Mouse (Mus musculus) small intestine, adult 2 months (tissue): ENCODE data around the gene Magix.

ENCODE experiments used
- CTCF ChIP-seq: fragments of 200-500 bp; IDR thresholded peaks from 2 replicates; pipeline ENCODE4 v1.5.1; 2012; ENCODE audit warnings: low read depth, mild to moderate bottlenecking, control low read depth, inconsistent platforms, low read length, moderate library complexity, mixed read lengths; ENCODE audit not compliant: insufficient replicate concordance, insufficient read length; ENCODE audit errors: extremely low read depth
- POLR2A ChIP-seq: fragments of 200-500 bp; IDR thresholded peaks from 2 replicates; pipeline ENCODE4 v1.6.1; 2012; ENCODE audit warnings: low read depth, mild to moderate bottlenecking, control low read depth, inconsistent platforms, low read length, moderate library complexity

GRCm38 (mm10) chrX:7673578-7674281 is 7.3 kb downstream of the Magix start:
- TF ChIP-seq CTCF (no peak), POLR2A (no peak)
